Mouse (Mus musculus): ENCODE results near the gene Dnal1.

Dnal1 gene

GRCm38 (mm10) chr12:84163586-84164110 lies 49.5 kb downstream of the Dnal1 start:
- no peak for DNase-seq

- no peak for DNase-seq
These were observed 51.6 kb downstream of the Dnal1 start for GRCm38 (mm10) chr12:84165631-84166373.

- no peak for DNase-seq
These were observed 56.4 kb downstream of the Dnal1 start for GRCm38 (mm10) chr12:84170610-84171009.

GRCm38 (mm10) chr12:84172216-84172615 lies 58.0 kb downstream of the Dnal1 start:
- DNase-seq, result no peak

- DNase-seq, result peak; percentile 79
These were observed 58.7 kb downstream of the Dnal1 start for GRCm38 (mm10) chr12:84172862-84173261.

GRCm38 (mm10) chr12:84173309-84173915 lies 59.2 kb downstream of the Dnal1 start:
- peak; percentile 67 for DNase-seq

GRCm38 (mm10) chr12:84174190-84174811 lies 60.1 kb downstream of the Dnal1 start:
- DNase-seq, result peak; percentile 76

GRCm38 (mm10) chr12:84174871-84175270 lies 60.7 kb downstream of the Dnal1 start:
- DNase-seq, result peak; percentile 53

- peak; percentile 88 for DNase-seq
These were observed 61.5 kb downstream of the Dnal1 start for GRCm38 (mm10) chr12:84175659-84176061.

GRCm38 (mm10) chr12:84176126-84176769 lies 62.1 kb downstream of the Dnal1 start:
- peak; percentile 69 for DNase-seq

- peak; percentile 44 for DNase-seq
These were observed 63.0 kb downstream of the Dnal1 start for GRCm38 (mm10) chr12:84176886-84177765.

- peak; percentile 20 for DNase-seq
These were observed 63.9 kb downstream of the Dnal1 start for GRCm38 (mm10) chr12:84178052-84178451.

- DNase-seq, result peak; percentile 26
These were observed 64.7 kb downstream of the Dnal1 start for GRCm38 (mm10) chr12:84178652-84179445.

- DNase-seq, result peak; percentile 25
These were observed 65.9 kb downstream of the Dnal1 start for GRCm38 (mm10) chr12:84180090-84180489.

GRCm38 (mm10) chr12:84180701-84181435 lies 66.7 kb downstream of the Dnal1 start:
- DNase-seq, result peak; percentile 69

- DNase-seq, result no peak
These were observed 67.8 kb downstream of the Dnal1 start for GRCm38 (mm10) chr12:84181999-84182398.

GRCm38 (mm10) chr12:84184979-84185378 lies 70.8 kb downstream of the Dnal1 start:
- DNase-seq, result peak; percentile 39

GRCm38 (mm10) chr12:84185547-84185946 lies 71.4 kb downstream of the Dnal1 start:
- peak; percentile 16 for DNase-seq

- DNase-seq, result peak; percentile 23
These were observed 72.4 kb downstream of the Dnal1 start for GRCm38 (mm10) chr12:84186536-84186935.

- peak; percentile 62 for DNase-seq
These were observed 72.8 kb downstream of the Dnal1 start for GRCm38 (mm10) chr12:84186950-84187349.
